In genomic region chr19:41846366-41847090, GRCm38 (mm10) we compare ENCODE assay signal across 8 mouse cellular contexts. TPM values are rescaled to one million over a fixed set of nuclear protein-coding genes. Genes with fewer than 3 reads are reported as not detected.
DNase-seq lines count a peak whose midpoint lies in the region; ATAC-seq lines count a peak whose summit lies in the region.

No protein-coding gene starts in this region.

- no peak for ATAC-seq in kidney, embryonic 15.5 days (replicated peaks; ENCODE audit: low FRiP score)
- no peak for ATAC-seq in forebrain, embryonic 12.5 days (ENCODE audit: low FRiP score)
- ATAC-seq in hindbrain, embryonic 16.5 days, result no peak

- H3K4me1 ChIP-seq in kidney, embryonic 15.5 days, result peaks cover 34% of the 10 kb centered on the region
- peaks cover 38% of the 10 kb centered on the region for H3K4me1 ChIP-seq in forebrain, embryonic 12.5 days
- peaks cover 21% of the 10 kb centered on the region for H3K4me1 ChIP-seq in hindbrain, embryonic 16.5 days (ENCODE audit: control insufficient read depth, insufficient read depth, low read depth, low read length)
- H3K4me1 ChIP-seq in midbrain, embryonic 10.5 days, result peaks cover 40% of the 10 kb centered on the region

- H3K27me3 ChIP-seq in kidney, embryonic 15.5 days, result peaks cover 6% of the 10 kb centered on the region
- no peaks in the 10 kb centered on the region for H3K27me3 ChIP-seq in forebrain, embryonic 12.5 days
- no peaks in the 10 kb centered on the region for H3K27me3 ChIP-seq in hindbrain, embryonic 16.5 days (replicated peaks; ENCODE audit: control insufficient read depth, insufficient read depth, low read length)
- H3K27me3 ChIP-seq in midbrain, embryonic 10.5 days (ENCODE audit: low read depth, poor library complexity, severe bottlenecking), result no peaks in the 10 kb centered on the region

- H3K36me3 ChIP-seq in kidney, embryonic 15.5 days, result no peaks in the 10 kb centered on the region
- no peaks in the 10 kb centered on the region for H3K36me3 ChIP-seq in forebrain, embryonic 12.5 days (replicated peaks)
- no peaks in the 10 kb centered on the region for H3K36me3 ChIP-seq in hindbrain, embryonic 16.5 days (ENCODE audit: control insufficient read depth, insufficient read depth, low read length)
- H3K36me3 ChIP-seq in midbrain, embryonic 10.5 days, result no peaks in the 10 kb centered on the region

- intact Hi-C loops in left cerebral cortex, postnatal 10 days (cut with DNase I), result no loop called here
- intact Hi-C loops in left cerebral cortex, postnatal 14 days (cut with DNase I), result loop anchor here (2.0 to 5.0 kb wide), 2 partner anchors 16 to 44 kb away; partner anchors contain the start of gene Arhgap19

- no peak for DNase-seq in kidney, adult 11 months
- peak; percentile 66 for DNase-seq in adrenal gland, adult 2 months
- DNase-seq in midbrain, embryonic 10.5 days (ENCODE audit: low spot score), result peak; percentile 34
- no peak for DNase-seq in left cerebral cortex, postnatal 10 days (ENCODE audit: extremely low spot score in 1 of 2, low spot score in 2 of 2)
- no peak for DNase-seq in left cerebral cortex, postnatal 14 days (ENCODE audit: low spot score in 2 of 2)

- 9% methylated on average over 21 of the region's 21 CpGs for WGBS in kidney, embryonic 15.5 days
- 11% methylated on average over 21 of the region's 21 CpGs for WGBS in forebrain, embryonic 12.5 days
- WGBS in hindbrain, embryonic 16.5 days, result 7% methylated on average over 21 of the region's 21 CpGs
- WGBS in midbrain, embryonic 10.5 days, result 12% methylated on average over 21 of the region's 21 CpGs

- peak overlapping the region; percentile 70 for H3K9ac ChIP-seq in kidney, embryonic 15.5 days
- peak overlapping the region; percentile 91 for H3K9ac ChIP-seq in forebrain, embryonic 12.5 days
- H3K9ac ChIP-seq in hindbrain, embryonic 16.5 days (ENCODE audit: low read depth, low read length), result peak overlapping the region; percentile 78

- no peaks in the 10 kb centered on the region for H3K9me3 ChIP-seq in kidney, embryonic 15.5 days (replicated peaks)
- no peaks in the 10 kb centered on the region for H3K9me3 ChIP-seq in forebrain, embryonic 12.5 days
- no peaks in the 10 kb centered on the region for H3K9me3 ChIP-seq in hindbrain, embryonic 16.5 days (ENCODE audit: control insufficient read depth, low read length)
- H3K9me3 ChIP-seq in midbrain, embryonic 10.5 days (replicated peaks), result no peaks in the 10 kb centered on the region

- peak overlapping the region; percentile 80 for H3K4me3 ChIP-seq in kidney, embryonic 15.5 days (replicated peaks)
- H3K4me3 ChIP-seq in forebrain, embryonic 12.5 days (replicated peaks), result peak overlapping the region; percentile 97
- H3K4me3 ChIP-seq in hindbrain, embryonic 16.5 days (ENCODE audit: low read length), result peak overlapping the region; percentile 87
- H3K4me3 ChIP-seq in midbrain, embryonic 10.5 days, result peak overlapping the region; percentile 86

- H3K27ac ChIP-seq in kidney, embryonic 15.5 days, result peak overlapping the region; percentile 95
- peak overlapping the region; percentile 93; the same call in 1 of the 2 replicates for H3K27ac ChIP-seq in forebrain, embryonic 12.5 days
- H3K27ac ChIP-seq in hindbrain, embryonic 16.5 days (ENCODE audit: low read depth, low read length), result peak overlapping the region; percentile 93; the same call in 1 of the 2 replicates
- H3K27ac ChIP-seq in midbrain, embryonic 10.5 days (replicated peaks), result peak overlapping the region; percentile 97

- H3K4me2 ChIP-seq in kidney, embryonic 15.5 days, result peak overlapping the region; percentile 98
- H3K4me2 ChIP-seq in forebrain, embryonic 12.5 days, result peak overlapping the region; percentile 96
- H3K4me2 ChIP-seq in hindbrain, embryonic 16.5 days (ENCODE audit: low read length), result peak overlapping the region; percentile 70

RNA-seq across cellular contexts. Expression of gene Frat2, which starts 1.4 kb away (rescaled TPM):
- polyA plus RNA-seq in kidney, embryonic 15.5 days (2015; fragmentation: Nextera tagmentation; extraction: Ambion mirVana), result 4.8 and 5.9 TPM in 2 replicates
- total RNA-seq in adrenal gland, adult 2 months (2021), result 1 to 10 TPM; 1.2 to 2.6 TPM
- 5.5 and 6.7 TPM in 2 replicates for polyA plus RNA-seq in adrenal gland, adult 2 months (2012; rRNA removed)
- 19.3 and 22.7 TPM in 2 replicates for polyA plus RNA-seq in forebrain, embryonic 12.5 days (2016; fragmentation: Nextera tagmentation; extraction: Ambion mirVana)
- polyA plus RNA-seq in hindbrain, embryonic 16.5 days (2015; fragmentation: Nextera tagmentation; extraction: Ambion mirVana), result 4.3 and 4.6 TPM in 2 replicates
- 5.4 and 6.5 TPM in 2 replicates for polyA plus RNA-seq in midbrain, embryonic 10.5 days (2016; fragmentation: Nextera tagmentation; extraction: Ambion mirVana)
- total RNA-seq in left cerebral cortex, postnatal 10 days (2021), result 10 to 100 TPM; 11.0 to 11.6 TPM
- 10 to 100 TPM; 10.5 to 10.6 TPM for total RNA-seq in left cerebral cortex, postnatal 14 days (2021)

RNA-seq across cellular contexts. Expression of gene Frat1, which starts 16.8 kb away (rescaled TPM):
- polyA plus RNA-seq in kidney, embryonic 15.5 days (2015; fragmentation: Nextera tagmentation; extraction: Ambion mirVana), result 5.6 and 6.3 TPM in 2 replicates
- total RNA-seq in adrenal gland, adult 2 months (2021), result 10 to 100 TPM in 1 of 2 experiments, 1 to 10 TPM in 1; 3.8 to 10.8 TPM
- polyA plus RNA-seq in adrenal gland, adult 2 months (2012; rRNA removed), result 9.7 and 14.7 TPM in 2 replicates
- polyA plus RNA-seq in forebrain, embryonic 12.5 days (2016; fragmentation: Nextera tagmentation; extraction: Ambion mirVana), result 18.1 and 20.5 TPM in 2 replicates
- 18.2 and 19.6 TPM in 2 replicates for polyA plus RNA-seq in hindbrain, embryonic 16.5 days (2015; fragmentation: Nextera tagmentation; extraction: Ambion mirVana)
- 10.3 and 11.9 TPM in 2 replicates for polyA plus RNA-seq in midbrain, embryonic 10.5 days (2016; fragmentation: Nextera tagmentation; extraction: Ambion mirVana)
- total RNA-seq in left cerebral cortex, postnatal 10 days (2021), result 10 to 100 TPM; 17.5 to 19.1 TPM
- 10 to 100 TPM; 11.2 to 14.7 TPM for total RNA-seq in left cerebral cortex, postnatal 14 days (2021)

RNA-seq across cellular contexts. Expression of gene Arhgap19, which starts 44.7 kb away (rescaled TPM):
- 29.7 and 29.9 TPM in 2 replicates for polyA plus RNA-seq in kidney, embryonic 15.5 days (2015; fragmentation: Nextera tagmentation; extraction: Ambion mirVana)
- total RNA-seq in adrenal gland, adult 2 months (2021), result 1 to 10 TPM; 3.5 to 5.2 TPM
- 0.83 TPM in 2 replicates for polyA plus RNA-seq in adrenal gland, adult 2 months (2012; rRNA removed)
- polyA plus RNA-seq in forebrain, embryonic 12.5 days (2016; fragmentation: Nextera tagmentation; extraction: Ambion mirVana), result 36.0 and 38.8 TPM in 2 replicates
- polyA plus RNA-seq in hindbrain, embryonic 16.5 days (2015; fragmentation: Nextera tagmentation; extraction: Ambion mirVana), result 3.8 and 5.9 TPM in 2 replicates
- polyA plus RNA-seq in midbrain, embryonic 10.5 days (2016; fragmentation: Nextera tagmentation; extraction: Ambion mirVana), result 38.1 and 39.5 TPM in 2 replicates
- 1 to 10 TPM; 3.2 to 3.6 TPM for total RNA-seq in left cerebral cortex, postnatal 10 days (2021)
- total RNA-seq in left cerebral cortex, postnatal 14 days (2021), result 1 to 10 TPM; 3.0 TPM

RNA-seq across cellular contexts. Expression of gene Rrp12, which starts 49.4 kb away (rescaled TPM):
- polyA plus RNA-seq in kidney, embryonic 15.5 days (2015; fragmentation: Nextera tagmentation; extraction: Ambion mirVana), result 17.8 and 18.8 TPM in 2 replicates
- total RNA-seq in adrenal gland, adult 2 months (2021), result 10 to 100 TPM; 13.9 to 15.2 TPM
- polyA plus RNA-seq in adrenal gland, adult 2 months (2012; rRNA removed), result 4.3 and 6.6 TPM in 2 replicates
- polyA plus RNA-seq in forebrain, embryonic 12.5 days (2016; fragmentation: Nextera tagmentation; extraction: Ambion mirVana), result 24.3 and 28.1 TPM in 2 replicates
- 16.6 and 21.2 TPM in 2 replicates for polyA plus RNA-seq in hindbrain, embryonic 16.5 days (2015; fragmentation: Nextera tagmentation; extraction: Ambion mirVana)
- 34.0 and 35.4 TPM in 2 replicates for polyA plus RNA-seq in midbrain, embryonic 10.5 days (2016; fragmentation: Nextera tagmentation; extraction: Ambion mirVana)
- total RNA-seq in left cerebral cortex, postnatal 10 days (2021), result 10 to 100 TPM; 38.5 to 40.3 TPM
- 10 to 100 TPM; 39.2 to 42.1 TPM for total RNA-seq in left cerebral cortex, postnatal 14 days (2021)

Comparison
In these comparisons a context has a peak if more than half of its experiments do, and no peak if none do; other contexts are left out.
1. DNase-seq: peak in adrenal gland, adult 2 months (single experiment) and midbrain, embryonic 10.5 days (single experiment); none in kidney, adult 11 months (single experiment), left cerebral cortex, postnatal 10 days (0 of 2) and left cerebral cortex, postnatal 14 days (0 of 2).
2. Peak in every context shown above with its lines, with median percentiles within 50 percentile points of each other: H3K27ac ChIP-seq, H3K4me2 ChIP-seq, H3K4me3 ChIP-seq and H3K9ac ChIP-seq.